8 mouse cellular contexts compared by ENCODE assay signal in genomic region chr13:51808141-51808540, GRCm38 (mm10). TPM values are rescaled to one million over a fixed set of nuclear protein-coding genes. Genes with fewer than 3 reads are reported as not detected.
DNase-seq lines count a peak whose midpoint lies in the region; ATAC-seq lines count a peak whose summit lies in the region.

No protein-coding gene starts in this region.

- no peaks in the 10 kb centered on the region for H3K36me3 ChIP-seq in midbrain, embryonic 10.5 days
- no peaks in the 10 kb centered on the region for H3K36me3 ChIP-seq in midbrain, embryonic 16.5 days (ENCODE audit: control insufficient read depth, insufficient read depth, low read length)

- no peak overlapping the region for H3K27ac ChIP-seq in midbrain, embryonic 10.5 days (replicated peaks)
- H3K27ac ChIP-seq in midbrain, embryonic 16.5 days (ENCODE audit: low read length) = no peak overlapping the region

- no peak overlapping the region for H3K9ac ChIP-seq in midbrain, embryonic 16.5 days (ENCODE audit: low read depth, low read length)

- H3K4me2 ChIP-seq in midbrain, embryonic 16.5 days (ENCODE audit: low read length) = no peak overlapping the region

- H3K27me3 ChIP-seq in midbrain, embryonic 10.5 days (ENCODE audit: low read depth, poor library complexity, severe bottlenecking) = no peaks in the 10 kb centered on the region
- no peaks in the 10 kb centered on the region for H3K27me3 ChIP-seq in midbrain, embryonic 16.5 days (ENCODE audit: control insufficient read depth, insufficient read depth, low read depth, low read length)

- H3K9me3 ChIP-seq in midbrain, embryonic 10.5 days (replicated peaks) = no peaks in the 10 kb centered on the region
- no peaks in the 10 kb centered on the region for H3K9me3 ChIP-seq in midbrain, embryonic 16.5 days (replicated peaks; ENCODE audit: control insufficient read depth, low read length, poor library complexity, severe bottlenecking)

- DNase-seq in cerebellum, adult 9-11 months = peak; percentile 36
- no peak for DNase-seq in cerebellum, adult 11 months
- peak; percentile 29 for DNase-seq in midbrain, embryonic 10.5 days (ENCODE audit: low spot score)
- peak; percentile 35 to 73 for DNase-seq in left cerebral cortex, postnatal 25 days (ENCODE audit: low spot score in 2 of 2)
- DNase-seq in testis, postnatal 14 days (ENCODE audit: low spot score) = peak; percentile 39
- no peak for DNase-seq in kidney, adult 18-20 months
- no peak for DNase-seq in natural killer cell, adult 2 months (ENCODE audit: low spot score in 2 of 2)

- ATAC-seq in midbrain, embryonic 16.5 days = no peak

- no peak overlapping the region; the same call in 1 of the 2 replicates for H3K4me3 ChIP-seq in midbrain, embryonic 10.5 days
- no peak overlapping the region for H3K4me3 ChIP-seq in midbrain, embryonic 16.5 days (ENCODE audit: low read depth, low read length)

- 34% methylated on average over 12 of the region's 12 CpGs for WGBS in midbrain, embryonic 10.5 days
- 30% methylated on average over 12 of the region's 12 CpGs for WGBS in midbrain, embryonic 16.5 days

- intact Hi-C loops in left cerebral cortex, postnatal 25 days (cut with DNase I) = no loop called here

- peaks cover 15% of the 10 kb centered on the region for H3K4me1 ChIP-seq in midbrain, embryonic 10.5 days
- H3K4me1 ChIP-seq in midbrain, embryonic 16.5 days (ENCODE audit: control insufficient read depth, insufficient read depth, low read length) = peaks cover 10% of the 10 kb centered on the region

RNA-seq across cellular contexts. Expression of gene Sema4d, which starts 14.6 kb away (rescaled TPM):
- polyA plus RNA-seq in midbrain, embryonic 10.5 days (2016; fragmentation: Nextera tagmentation; extraction: Ambion mirVana) = 5.6 and 5.9 TPM in 2 replicates
- polyA plus RNA-seq in midbrain, embryonic 16.5 days (2015; fragmentation: Nextera tagmentation; extraction: Ambion mirVana) = 15.4 and 16.7 TPM in 2 replicates
- total RNA-seq in left cerebral cortex, postnatal 25 days (2021) = 10 to 100 TPM; 86.3 to 97.1 TPM

RNA-seq across cellular contexts. Expression of gene Gadd45g, which starts 38.3 kb away (rescaled TPM):
- polyA plus RNA-seq in midbrain, embryonic 10.5 days (2016; fragmentation: Nextera tagmentation; extraction: Ambion mirVana) = 192 and 243 TPM in 2 replicates
- polyA plus RNA-seq in midbrain, embryonic 16.5 days (2015; fragmentation: Nextera tagmentation; extraction: Ambion mirVana) = 44.2 and 45.5 TPM in 2 replicates
- total RNA-seq in left cerebral cortex, postnatal 25 days (2021) = 10 to 100 TPM; 11.6 to 16.9 TPM

Comparison
In these comparisons a context has a peak if more than half of its experiments do, and no peak if none do; other contexts are left out.
1. DNase-seq: peak in cerebellum, adult 9-11 months (single experiment), midbrain, embryonic 10.5 days (single experiment), left cerebral cortex, postnatal 25 days (2 of 2) and testis, postnatal 14 days (single experiment); none in cerebellum, adult 11 months (single experiment), kidney, adult 18-20 months (single experiment) and natural killer cell, adult 2 months (0 of 2).